Mouse (Mus musculus) urinary bladder, adult 18-20 months (tissue): ENCODE data around the gene Ralgps2.

Experiments used
- DNase-seq, 2 experiments: peaks; one replicate each; pipeline ENCODE4 v3.0.0; 2022; ENCODE audit warnings: low spot score in 2 of 2, mixed read lengths in 2 of 2

Gene Ralgps2

DNA sequence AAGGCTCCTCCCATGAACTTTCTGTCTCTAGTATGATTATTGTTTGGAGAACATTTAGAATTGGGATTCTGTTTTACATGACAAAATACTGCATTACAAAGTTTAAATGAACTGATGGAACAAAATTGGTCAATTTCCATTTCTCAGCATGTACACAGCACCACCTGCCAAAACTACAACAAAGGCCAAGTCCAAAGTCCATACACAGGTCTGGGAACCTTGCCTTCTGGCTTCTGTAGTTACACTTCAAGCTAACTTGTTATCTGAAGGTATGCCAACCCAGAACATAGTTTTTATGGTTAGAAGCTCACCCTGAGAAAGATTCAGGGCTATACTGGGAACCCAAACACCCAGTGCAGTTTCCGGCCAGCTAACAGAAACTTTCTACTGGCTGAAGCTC, 120.2 kb downstream of the Ralgps2 start:
- no peak for DNase-seq

DNA sequence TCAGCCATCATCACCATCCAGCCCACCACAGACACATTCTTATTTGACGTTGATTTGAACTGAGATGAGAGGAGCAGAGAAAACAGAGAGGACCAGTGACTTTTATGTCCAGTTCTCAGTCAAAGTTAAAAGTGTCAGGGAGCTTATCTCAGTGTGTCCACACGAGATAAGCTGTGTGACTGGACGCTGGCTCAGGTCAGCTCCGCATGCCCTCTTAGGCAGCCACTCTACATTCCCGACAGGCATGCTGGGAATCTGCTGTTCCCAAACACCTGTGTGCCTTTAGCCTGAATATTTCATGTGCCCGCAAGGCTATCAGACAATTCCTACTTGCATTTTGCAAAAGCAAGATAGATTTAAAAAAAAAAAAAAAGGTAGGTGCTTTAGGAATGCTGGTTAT, 125.9 kb downstream of the Ralgps2 start:
- no peak for DNase-seq

DNA sequence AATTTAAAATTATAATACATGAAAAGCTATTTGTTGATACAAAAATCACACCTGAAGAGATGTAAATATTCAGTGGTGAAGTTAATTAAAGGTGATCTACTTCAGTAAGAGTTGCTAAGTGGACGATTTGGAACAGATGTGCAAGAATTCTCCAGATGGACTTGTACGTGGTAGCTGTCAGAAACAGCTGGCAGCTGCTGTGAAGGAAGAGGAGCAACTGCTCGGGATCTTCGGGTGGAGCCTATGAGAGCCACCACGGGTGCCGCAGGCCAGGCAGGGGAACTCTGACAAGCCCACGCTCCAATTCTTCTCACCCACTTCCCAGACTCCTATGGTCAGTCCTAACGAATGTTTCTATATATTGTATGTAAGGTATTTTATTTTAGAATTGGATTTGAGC, 126.7 kb downstream of the Ralgps2 start:
- DNase-seq = no peak

DNA sequence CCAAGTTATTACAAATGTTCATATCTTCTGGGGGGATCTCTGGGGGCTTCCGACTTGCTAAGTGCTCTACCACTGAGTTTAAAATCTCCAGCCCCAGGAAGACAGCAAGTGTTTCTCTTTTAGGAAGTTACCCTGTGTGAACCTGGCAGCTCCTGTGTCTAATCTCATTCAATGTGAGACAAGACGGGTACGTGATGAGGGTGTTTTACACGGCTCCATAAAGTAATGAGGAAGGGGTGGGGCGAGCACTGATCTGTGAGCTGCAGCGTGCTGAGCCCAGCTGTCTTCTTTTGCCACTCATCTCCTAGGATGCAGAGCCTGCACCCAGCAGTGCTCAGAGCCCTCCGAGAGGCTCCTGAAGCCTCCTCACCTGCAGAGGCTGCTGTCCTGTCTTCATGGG, 127.5 kb downstream of the Ralgps2 start:
- DNase-seq = no peak

DNA sequence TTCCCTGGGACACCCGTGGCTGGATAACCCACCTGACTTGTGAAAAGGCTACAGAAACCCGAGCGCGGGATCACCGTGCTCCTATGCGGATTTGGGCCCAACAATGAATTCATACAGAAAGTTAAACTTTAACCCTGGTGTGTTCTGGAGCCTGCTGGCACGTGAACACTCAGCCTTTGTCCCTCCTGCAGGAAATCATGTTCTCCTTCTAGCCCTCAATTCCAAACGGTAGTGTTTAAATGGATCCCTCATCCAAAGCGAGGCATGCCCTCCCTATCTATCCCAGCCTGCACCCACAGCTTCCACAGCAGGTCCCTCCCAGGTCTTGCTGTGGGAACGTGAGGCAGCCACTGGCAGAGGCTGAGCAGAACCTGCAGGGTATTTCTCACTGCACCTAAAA, 131.1 kb downstream of the Ralgps2 start:
- no peak for DNase-seq

DNA sequence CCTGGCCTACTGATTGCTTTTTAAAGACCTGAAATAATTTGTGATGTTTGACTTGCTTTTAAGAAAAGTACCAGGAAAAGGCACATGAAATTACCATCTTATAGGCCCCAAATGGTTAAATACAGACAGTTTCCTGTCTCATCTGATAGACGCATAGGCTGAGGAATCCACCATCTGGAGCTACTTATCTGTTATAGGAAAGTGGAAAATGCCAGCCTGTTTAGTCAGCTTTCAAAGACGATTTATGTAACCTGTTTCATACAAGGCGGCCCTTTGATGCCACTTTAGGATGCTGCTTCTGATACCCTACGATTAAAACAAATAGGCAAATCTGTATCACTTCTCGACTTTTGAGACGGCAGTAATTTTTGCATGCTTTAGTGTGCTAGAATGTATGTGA, 138.2 kb downstream of the Ralgps2 start:
- no peak for DNase-seq

DNA sequence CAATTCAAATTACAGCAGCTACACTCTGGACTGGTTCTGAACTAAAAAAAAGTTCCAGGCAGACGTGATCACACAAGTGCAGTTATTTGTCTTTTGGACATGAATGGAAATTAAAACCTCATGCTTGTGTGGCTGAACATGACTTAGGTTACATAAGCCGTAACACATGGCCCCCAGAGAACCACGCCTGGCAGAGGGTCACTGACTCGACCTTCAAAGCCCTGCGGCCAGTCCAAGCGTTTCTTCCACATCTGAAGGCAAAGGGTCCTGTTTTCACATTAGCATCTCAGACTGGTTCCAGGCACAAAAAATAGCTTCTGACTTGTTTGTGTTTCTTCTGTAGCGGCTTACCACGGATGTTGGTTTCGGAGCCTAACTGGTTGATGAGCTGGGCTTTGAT, 143.2 kb downstream of the Ralgps2 start:
- no peak for DNase-seq

DNA sequence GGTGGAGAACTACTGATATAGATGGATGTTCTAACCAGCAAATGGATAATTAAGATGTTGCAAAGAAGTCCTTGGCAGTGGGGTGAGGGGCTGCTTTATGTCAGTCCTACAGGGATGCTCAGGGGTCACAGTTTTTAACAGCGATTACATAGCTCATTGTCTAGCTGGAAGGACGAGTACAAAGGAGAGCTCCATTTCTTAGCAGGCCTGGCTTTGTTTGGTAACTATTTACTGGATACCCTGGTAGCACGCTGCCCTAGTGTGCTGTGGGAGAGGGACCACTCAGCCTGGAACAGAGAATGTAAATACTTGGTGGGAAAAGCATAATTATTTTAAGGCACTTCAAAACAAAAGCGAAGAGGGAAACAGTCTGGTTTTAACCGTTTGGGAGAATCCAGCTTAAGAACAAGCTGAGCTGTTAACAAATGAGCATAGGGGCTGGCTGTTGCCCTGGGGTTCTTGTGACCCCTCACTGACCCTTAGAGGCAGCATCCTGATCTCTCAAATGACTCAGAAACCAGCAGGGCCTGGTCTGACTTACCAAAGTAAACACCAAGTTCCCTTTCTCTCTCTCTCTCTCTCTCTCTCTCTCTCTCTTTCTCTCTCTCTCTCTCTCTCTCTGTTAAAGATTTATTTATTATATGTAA, 149.5 kb downstream of the Ralgps2 start:
- DNase-seq = no peak

DNA sequence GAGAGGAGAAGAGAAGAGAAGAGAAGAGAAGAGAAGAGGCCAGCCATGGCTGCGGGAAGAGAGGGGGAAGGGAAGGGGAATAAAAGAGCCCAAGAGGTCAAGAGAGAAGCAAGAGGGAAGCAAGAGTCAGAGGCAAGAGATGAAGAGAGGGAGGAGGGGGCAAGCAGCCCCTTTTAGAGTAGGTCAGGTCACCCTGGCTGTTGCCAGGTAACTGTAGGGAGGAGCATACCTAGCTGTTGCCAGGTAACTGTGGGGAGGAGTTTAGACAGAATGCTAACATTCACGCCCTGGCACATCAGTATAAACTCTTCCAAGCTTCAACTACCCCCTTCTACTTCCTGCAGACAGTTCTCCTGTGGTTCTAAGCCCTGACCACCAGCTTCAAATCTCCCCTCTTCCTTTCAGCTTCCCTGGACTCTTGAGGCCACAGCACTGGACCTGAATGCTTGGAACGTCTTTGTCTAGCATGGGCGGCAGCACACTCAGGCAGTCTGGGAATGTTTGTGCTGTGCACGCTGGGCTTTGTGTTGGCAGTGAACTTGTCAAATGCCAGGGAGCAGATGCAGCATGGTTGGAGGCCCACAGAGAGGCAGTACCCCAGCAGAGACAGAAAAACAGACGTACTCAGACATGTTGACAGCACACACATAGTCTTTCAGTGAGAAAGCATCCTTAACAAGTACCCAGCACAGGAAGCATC, 152.1 kb downstream of the Ralgps2 start:
- no peak for DNase-seq

DNA sequence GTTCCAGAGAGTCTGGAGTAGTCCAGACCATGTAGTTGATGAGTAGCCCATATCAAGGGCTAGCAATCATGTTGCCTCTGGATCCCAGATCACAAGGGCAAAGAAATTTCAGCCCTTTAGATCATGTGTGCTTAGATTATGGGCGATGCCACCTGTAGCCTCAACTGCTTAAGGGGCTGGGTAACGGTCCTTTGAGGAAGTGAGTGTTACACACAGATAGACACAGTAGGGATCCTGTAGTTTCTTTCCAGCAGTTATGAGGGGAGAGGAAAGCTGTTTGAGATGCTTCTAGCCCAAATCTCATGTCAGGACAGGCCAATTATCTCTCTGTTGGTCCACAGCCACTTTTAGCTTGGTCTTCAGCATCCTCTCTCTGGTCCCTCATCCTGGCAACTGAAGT, 153.4 kb downstream of the Ralgps2 start:
- DNase-seq = no peak

DNA sequence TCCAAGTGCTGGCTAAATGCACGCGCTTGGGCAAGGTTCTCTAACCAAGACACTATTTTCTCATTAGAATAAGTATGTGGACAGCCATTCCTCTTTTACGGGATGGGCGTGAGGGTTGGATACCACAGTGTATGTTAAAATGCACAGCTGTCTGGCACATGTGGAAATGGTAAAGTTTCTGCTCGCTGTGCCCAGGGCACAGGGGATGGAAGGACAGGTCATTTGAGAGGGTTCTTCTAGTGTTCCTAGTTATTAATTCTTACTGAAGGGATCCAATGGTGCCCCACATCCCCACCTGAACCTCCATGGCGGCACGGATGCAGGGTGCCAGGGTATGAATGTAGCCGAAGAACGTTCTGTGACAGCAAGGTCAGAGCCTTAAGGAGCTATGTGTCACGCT, 154.5 kb downstream of the Ralgps2 start:
- no peak for DNase-seq

DNA sequence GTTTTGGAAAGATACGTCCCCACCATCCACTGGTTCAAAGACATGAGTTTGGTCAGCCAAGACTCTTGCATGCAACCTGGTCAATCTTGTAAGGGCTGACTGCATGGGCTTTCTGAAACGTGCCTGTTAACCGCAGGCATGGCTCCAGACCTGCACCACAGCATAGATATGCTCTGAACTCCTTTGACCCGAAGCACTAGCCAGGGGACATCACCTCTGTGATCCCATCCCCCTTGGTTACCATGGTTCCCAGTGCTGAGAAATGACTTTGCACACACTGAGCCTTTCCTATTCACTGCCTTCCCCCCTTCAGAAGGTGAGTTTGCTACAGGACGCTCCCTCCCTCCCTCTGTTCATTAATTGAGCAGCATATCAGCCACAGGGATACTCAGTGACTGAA, 155.3 kb downstream of the Ralgps2 start:
- DNase-seq = no peak

DNA sequence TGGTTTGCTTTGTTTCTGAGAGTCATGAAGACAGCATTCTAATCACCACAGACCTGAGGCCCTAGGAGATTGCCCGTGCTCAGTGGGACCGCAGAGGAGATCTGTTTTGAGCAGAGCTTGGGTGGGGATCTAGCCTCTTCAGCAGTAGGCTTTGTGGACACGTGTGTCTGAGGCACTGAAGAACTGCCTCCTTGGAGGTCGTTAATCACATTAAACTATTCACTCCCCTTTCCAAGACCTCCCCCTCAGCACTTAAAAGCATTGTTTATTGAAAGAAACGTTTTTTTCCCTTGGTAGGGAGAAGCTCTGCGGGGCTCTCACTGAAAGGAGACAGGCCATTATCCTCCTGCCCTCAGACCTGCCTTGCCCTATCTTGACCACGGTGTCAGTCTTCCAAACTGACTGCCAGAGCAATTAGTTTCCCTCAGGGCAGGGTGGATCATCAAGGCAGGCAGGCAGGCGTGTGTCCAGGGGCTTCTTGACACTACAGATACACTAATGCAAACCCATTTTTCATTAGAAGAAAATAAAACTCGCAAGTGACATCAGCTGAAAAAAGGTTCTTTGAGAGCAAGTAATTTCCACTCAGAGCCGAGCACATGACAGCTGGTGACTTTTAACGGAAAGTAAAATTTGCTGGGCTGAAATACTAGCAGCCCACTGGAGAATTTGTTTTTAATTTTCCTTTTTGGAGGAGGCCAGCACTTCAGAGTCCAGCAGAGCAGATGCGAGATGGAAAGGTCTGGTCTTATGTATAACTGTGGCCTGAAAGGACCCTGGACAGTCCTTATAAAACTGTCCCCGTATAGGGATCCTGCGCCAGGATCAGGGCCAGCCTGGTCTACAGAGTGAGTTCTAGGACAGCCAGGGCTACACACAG, 157.2 kb downstream of the Ralgps2 start:
- no peak for DNase-seq

DNA sequence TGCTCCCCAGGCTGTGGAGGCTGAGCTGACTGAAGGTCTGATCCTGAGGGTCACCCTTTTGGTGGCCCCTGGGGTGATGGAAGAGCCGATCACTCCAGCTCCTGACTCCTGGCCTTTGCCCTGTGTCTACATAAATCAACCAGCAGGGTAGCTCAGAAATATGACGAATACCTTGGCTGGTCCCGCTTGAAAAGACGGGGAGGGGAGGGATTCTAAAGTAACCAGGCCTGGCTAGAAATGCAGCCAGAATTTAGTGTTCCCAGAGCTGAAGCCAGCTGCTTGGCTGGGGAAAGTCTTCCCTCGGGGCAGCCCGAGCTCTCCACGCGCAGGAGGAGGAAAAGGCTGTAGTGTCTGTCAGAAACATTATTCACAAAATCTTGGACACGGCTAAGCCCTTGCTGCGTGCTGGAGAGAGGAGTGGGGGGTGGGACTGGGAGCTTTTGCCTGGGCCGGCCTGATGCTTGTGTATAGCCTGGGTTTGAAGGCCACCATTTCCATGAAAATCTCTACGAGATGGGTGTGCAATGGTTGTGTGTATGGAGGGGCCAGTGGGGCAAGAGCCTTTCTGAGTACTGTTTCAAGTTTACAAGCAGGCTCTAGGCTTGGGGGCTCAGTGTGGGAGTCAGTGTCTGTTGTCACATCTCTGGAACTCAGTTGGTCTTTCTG, 158.2 kb downstream of the Ralgps2 start:
- DNase-seq = peak; percentile 6 to 54

DNA sequence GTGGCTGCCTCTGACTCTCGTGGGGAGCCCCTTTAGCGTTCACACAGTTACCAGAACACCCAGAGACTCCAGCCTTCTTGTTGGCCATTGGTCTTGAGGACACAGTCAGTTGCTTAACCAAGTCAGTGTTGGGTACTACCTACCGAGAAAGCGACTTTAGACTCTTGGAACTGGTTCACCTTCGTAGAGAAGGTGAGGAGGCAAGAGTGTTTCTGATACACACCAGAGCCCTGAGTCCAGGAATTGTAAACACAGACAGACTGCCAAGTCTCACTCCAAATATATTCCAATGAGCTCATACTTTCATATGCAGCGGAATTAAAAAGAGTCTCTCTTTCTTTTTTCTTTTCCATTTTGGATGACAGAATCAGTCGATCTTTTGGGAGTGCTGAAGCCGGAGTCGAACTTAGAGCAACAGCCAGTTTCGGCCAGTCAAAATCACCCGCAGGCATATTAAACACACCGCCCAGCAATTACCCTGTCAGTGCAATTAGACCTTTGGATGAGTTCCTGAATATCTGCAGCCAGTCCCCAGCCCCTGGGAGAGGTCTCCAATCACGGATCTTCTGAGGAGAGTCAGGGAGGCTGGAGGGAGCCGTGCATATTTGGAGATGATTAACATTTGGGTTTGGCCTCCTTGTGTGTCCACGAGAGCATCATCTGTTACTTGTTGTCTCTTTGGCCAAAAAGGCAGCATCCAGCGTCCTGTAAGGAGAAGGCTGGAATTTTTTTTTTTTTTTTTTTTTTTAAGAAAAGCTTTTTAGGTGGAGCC, 159.0 kb downstream of the Ralgps2 start:
- peak in 1 of 2 experiments; percentile 13 for DNase-seq

DNA sequence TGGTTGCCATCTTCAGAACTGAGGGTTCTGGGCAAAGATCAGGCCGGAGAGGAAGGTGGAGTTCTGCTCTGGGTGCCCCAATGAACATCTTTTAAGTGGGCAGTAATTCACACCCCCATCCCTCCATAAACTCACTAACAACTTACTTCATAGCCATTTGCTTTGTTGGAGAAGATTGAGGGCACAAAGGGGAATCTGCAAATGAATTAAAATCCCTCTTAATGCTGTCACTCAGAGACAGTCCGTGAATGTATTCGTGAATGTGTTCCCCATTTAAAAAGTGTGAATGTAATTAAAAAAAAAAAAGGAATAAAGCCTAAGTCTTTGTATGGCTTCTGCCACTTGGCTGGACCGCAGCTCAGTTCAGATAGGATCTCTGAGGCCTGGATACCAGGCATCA, 159.8 kb downstream of the Ralgps2 start:
- no peak for DNase-seq

DNA sequence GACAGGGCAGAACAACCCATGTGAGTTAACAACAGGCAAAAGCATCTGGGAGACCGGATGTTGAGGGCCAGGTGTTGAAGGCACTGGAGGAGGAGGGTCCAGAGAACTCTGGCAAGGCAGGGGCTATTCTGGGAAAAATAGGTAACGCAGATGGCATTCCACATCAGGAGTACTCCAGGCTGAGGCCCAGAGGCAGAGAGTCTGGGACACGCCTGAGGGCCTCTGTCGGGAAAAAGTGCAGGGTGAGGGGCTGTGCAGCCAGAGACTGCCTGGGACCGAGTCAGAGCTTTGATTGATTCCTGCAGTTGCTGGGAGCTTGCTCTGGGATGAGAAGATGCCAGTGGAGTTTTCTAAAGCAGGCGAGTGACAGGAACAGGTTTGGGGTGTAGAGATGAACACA, 160.4 kb downstream of the Ralgps2 start:
- DNase-seq = no peak

DNA sequence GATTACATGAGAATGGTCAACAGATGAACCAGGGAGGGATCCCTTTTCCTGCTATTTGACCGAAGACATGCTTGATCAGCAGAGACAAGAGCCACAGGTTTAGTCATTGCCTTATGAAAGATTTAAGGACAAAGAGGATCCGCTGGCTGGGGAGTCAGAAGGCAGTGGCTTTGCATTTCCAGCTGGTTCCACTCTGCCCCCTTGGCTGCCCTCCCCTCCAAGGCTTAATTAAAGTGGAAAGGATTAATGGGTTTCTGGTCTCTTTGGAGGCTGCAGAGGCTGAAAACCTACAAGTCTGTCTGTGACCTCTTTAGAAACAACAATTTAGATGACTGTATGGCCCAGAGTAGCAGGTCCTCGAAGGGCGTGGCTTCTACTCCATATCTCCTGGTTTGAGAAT, 161.5 kb downstream of the Ralgps2 start:
- no peak for DNase-seq

DNA sequence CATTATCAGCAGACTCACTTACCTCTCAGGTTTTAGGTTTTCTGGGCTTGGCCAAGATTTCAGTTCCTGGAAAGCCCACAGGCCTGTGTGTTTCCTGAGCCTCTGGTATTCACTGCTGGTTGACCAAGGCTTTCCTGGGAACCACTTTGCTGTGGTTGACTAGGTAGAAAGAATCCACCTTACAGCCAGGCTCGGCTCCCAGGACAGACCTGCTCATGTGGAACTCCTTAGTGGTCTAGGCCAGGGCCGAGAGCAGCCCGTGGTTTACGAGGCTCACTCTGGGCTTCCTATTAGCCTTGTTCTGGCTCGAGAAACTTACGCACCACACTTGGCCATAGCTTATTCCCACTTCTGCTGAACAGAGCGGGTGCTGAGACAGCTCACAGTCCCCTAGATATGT, 163.4 kb downstream of the Ralgps2 start:
- DNase-seq = no peak

DNA sequence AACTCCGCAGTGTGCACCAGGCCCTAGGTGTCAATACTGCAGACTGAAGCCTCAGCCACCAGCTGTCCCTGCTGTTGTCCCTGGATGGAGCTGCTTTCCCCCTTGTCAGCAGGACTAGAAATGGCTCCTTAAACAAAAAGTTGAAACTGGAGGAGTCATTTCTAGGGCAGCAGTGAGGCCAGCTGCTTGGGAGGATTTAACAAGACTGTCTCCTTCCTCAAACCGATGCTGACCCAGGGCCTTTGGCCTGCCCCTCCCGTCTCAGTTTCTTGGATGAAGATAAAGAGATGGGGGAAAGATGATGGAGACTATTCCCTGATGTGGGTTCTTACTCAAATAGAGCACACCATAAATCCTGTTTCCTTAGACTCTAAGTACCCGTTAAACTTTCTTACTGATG, 164.2 kb downstream of the Ralgps2 start:
- no peak for DNase-seq

DNA sequence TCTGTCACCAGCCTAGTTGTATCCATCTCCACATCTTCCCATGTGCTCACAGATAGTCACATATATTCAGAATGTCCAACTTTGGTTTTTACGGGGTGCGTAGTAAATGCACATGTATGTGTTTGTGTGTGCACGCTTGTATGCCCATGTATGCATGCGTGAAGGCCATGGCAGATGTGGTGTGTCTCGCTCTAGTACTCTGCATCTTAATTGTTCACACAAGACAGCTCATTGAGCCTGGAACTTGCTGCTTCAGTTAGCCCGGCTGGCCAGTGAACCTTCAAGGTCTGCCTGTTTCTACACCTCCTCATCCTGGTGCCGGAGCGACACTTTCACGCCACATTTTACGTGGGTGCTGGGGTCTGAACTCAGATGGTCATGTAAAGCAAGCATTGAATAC, 168.6 kb downstream of the Ralgps2 start:
- DNase-seq = no peak
